Mouse (Mus musculus): Measurements from ENCODE around the gene Osbpl10. TPM values are rescaled to one million over a fixed set of nuclear protein-coding genes. Genes with fewer than 3 reads are reported as not detected.
"Not testable (repeated sequence)": the region's sequence is repeated elsewhere in the genome, so short reads cannot be mapped to it uniquely, and the experiment has no call there.

Gene Osbpl10
- 1 to 10 TPM; 3.2 to 3.6 TPM for total RNA-seq (2021)
- long read RNA-seq, experiment 1, partial matches to known transcripts, result 2 of 4 reads
- long read RNA-seq, experiment 1, other reads (novel, unspliced or antisense), result 1 of 4 reads
- long read RNA-seq, experiment 2, partial matches to known transcripts, result 3 of 5 reads
- long read RNA-seq, experiment 2, other reads (novel, unspliced or antisense), result 0 of 5 reads

- peak; percentile 85 for DNase-seq
Measured at GRCm38 (mm10) chr9:114978281-114979111, at the start of gene Osbpl10. Osbpl10 (plus strand) TSS chr9:114978569.

- peak; percentile 87 for DNase-seq
Measured at GRCm38 (mm10) chr9:114930464-114931090, 47.8 kb upstream of the Osbpl10 start.

- no peak for DNase-seq
Measured at GRCm38 (mm10) chr9:114932607-114933006, 45.8 kb upstream of the Osbpl10 start.

GRCm38 (mm10) chr9:114933037-114933722 lies 45.2 kb upstream of the Osbpl10 start:
- DNase-seq, result no peak

GRCm38 (mm10) chr9:114933723-114934171 lies 44.6 kb upstream of the Osbpl10 start, which contains the start of gene Gpd1l:
Gpd1l (minus strand) TSS chr9:114933987.
- peak; percentile 99 for DNase-seq

GRCm38 (mm10) chr9:114934231-114934630 lies 44.1 kb upstream of the Osbpl10 start:
- no peak for DNase-seq

GRCm38 (mm10) chr9:114935321-114935720 lies 43.0 kb upstream of the Osbpl10 start:
- DNase-seq, result no peak

GRCm38 (mm10) chr9:114936687-114937086 lies 41.7 kb upstream of the Osbpl10 start:
- no peak for DNase-seq

GRCm38 (mm10) chr9:114944642-114945041 lies 33.7 kb upstream of the Osbpl10 start:
- DNase-seq, result no peak

GRCm38 (mm10) chr9:114945576-114945975 lies 32.8 kb upstream of the Osbpl10 start:
- no peak for DNase-seq

- no peak for DNase-seq
Measured at GRCm38 (mm10) chr9:114948395-114948794, 30.0 kb upstream of the Osbpl10 start.

GRCm38 (mm10) chr9:114952866-114953265 lies 25.5 kb upstream of the Osbpl10 start:
- DNase-seq, result no peak

- no peak for DNase-seq
Measured at GRCm38 (mm10) chr9:114955340-114955739, 23.0 kb upstream of the Osbpl10 start.

- no peak for DNase-seq
Measured at GRCm38 (mm10) chr9:114956945-114957344, 21.4 kb upstream of the Osbpl10 start.

- DNase-seq, result peak; percentile 66
Measured at GRCm38 (mm10) chr9:114960043-114960789, 18.2 kb upstream of the Osbpl10 start.

GRCm38 (mm10) chr9:114960844-114961243 lies 17.5 kb upstream of the Osbpl10 start:
- no peak for DNase-seq

- DNase-seq, result no peak
Measured at GRCm38 (mm10) chr9:114964093-114964492, 14.3 kb upstream of the Osbpl10 start.

GRCm38 (mm10) chr9:114966286-114966685 lies 12.1 kb upstream of the Osbpl10 start:
- not testable (repeated sequence) for DNase-seq

- no peak for DNase-seq
Measured at GRCm38 (mm10) chr9:114977461-114978280, 698 bp upstream of the Osbpl10 start.

- DNase-seq, result no peak
Measured at GRCm38 (mm10) chr9:114979969-114980368, 1.6 kb downstream of the Osbpl10 start.
